ENCODE assay signal across 8 mouse cellular contexts in genomic region chr10:58673278-58674061, GRCm38 (mm10). TPM values are rescaled to one million over a fixed set of nuclear protein-coding genes. Genes with fewer than 3 reads are reported as not detected.
A peak's percentile ranks its signal among the peaks of the same experiment; 100 is the strongest.
DNase-seq lines count a peak whose midpoint lies in the region; ATAC-seq lines count a peak whose summit lies in the region.

No protein-coding gene starts in this region.

- H3K27ac ChIP-seq in forebrain, embryonic 16.5 days (ENCODE audit: low read length): peak overlapping the region; percentile 54
- H3K27ac ChIP-seq in hindbrain, embryonic 12.5 days: peak overlapping the region; percentile 55; the same call in 1 of the 2 replicates

- 4% methylated on average over 15 of the region's 15 CpGs for WGBS in forebrain, embryonic 16.5 days
- 33% methylated on average over 15 of the region's 15 CpGs for WGBS in hindbrain, embryonic 12.5 days

- ATAC-seq in forebrain, embryonic 16.5 days: peak; percentile 94
- peak; percentile 88 for ATAC-seq in hindbrain, embryonic 12.5 days (ENCODE audit: low FRiP score)

- no peaks in the 10 kb centered on the region for H3K36me3 ChIP-seq in forebrain, embryonic 16.5 days (ENCODE audit: control insufficient read depth, insufficient read depth)
- H3K36me3 ChIP-seq in hindbrain, embryonic 12.5 days: no peaks in the 10 kb centered on the region

- H3K4me3 ChIP-seq in forebrain, embryonic 16.5 days (replicated peaks; ENCODE audit: low read length): peak overlapping the region; percentile 26
- no peak overlapping the region for H3K4me3 ChIP-seq in hindbrain, embryonic 12.5 days

- H3K4me1 ChIP-seq in forebrain, embryonic 16.5 days (replicated peaks; ENCODE audit: control insufficient read depth, insufficient read depth, low read length): peaks cover 21% of the 10 kb centered on the region
- H3K4me1 ChIP-seq in hindbrain, embryonic 12.5 days: peaks cover 8% of the 10 kb centered on the region

- H3K9me3 ChIP-seq in forebrain, embryonic 16.5 days (ENCODE audit: control insufficient read depth, low read length): no peaks in the 10 kb centered on the region
- no peaks in the 10 kb centered on the region for H3K9me3 ChIP-seq in hindbrain, embryonic 12.5 days (replicated peaks)

- peaks cover 7% of the 10 kb centered on the region; the same call in 1 of the 2 replicates for H3K27me3 ChIP-seq in forebrain, embryonic 16.5 days (replicated peaks; ENCODE audit: control insufficient read depth, insufficient read depth, low read length)
- peaks cover 7% of the 10 kb centered on the region for H3K27me3 ChIP-seq in hindbrain, embryonic 12.5 days

- peak overlapping the region; percentile 48 for H3K4me2 ChIP-seq in forebrain, embryonic 16.5 days (ENCODE audit: low read length)
- H3K4me2 ChIP-seq in hindbrain, embryonic 12.5 days (replicated peaks): 0 out of 2 replicates have a peak overlapping the region, but pooled peaks have one; percentile 3

- H3K9ac ChIP-seq in forebrain, embryonic 16.5 days (replicated peaks; ENCODE audit: low read depth, low read length): peak overlapping the region; percentile 34; the same call in 1 of the 2 replicates
- H3K9ac ChIP-seq in hindbrain, embryonic 12.5 days: no peak overlapping the region

- DNase-seq in NIH3T3 (ENCODE audit: low read depth): peak; percentile 80
- peak; percentile 30 for DNase-seq in cerebellum, adult 11-12 months
- peak; percentile 65 to 81 for DNase-seq in layer of hippocampus, postnatal 14 days (ENCODE audit: low spot score in 2 of 2)
- peak; percentile 77 to 84 for DNase-seq in lung, postnatal 4 days
- peak; percentile 66 for DNase-seq in right cerebral cortex, postnatal 25 days
- DNase-seq in urinary bladder, postnatal 4 days (ENCODE audit: low spot score in 2 of 2): peak; percentile 50 to 85

RNA-seq across cellular contexts. Expression of gene Edar, which starts 2.0 kb away (rescaled TPM):
- 0.84 and 0.87 TPM in 2 replicates for polyA plus RNA-seq in forebrain, embryonic 16.5 days (2015; fragmentation: Nextera tagmentation; extraction: Ambion mirVana)
- 0.07 and 0.32 TPM in 2 replicates for polyA plus RNA-seq in hindbrain, embryonic 12.5 days (2016; fragmentation: Nextera tagmentation; extraction: Ambion mirVana)
- under 1 TPM; 0.23 to 0.26 TPM for total RNA-seq in layer of hippocampus, postnatal 14 days (2021)

RNA-seq across cellular contexts. Expression of gene Gm17542, which starts 44.5 kb away (rescaled TPM):
- polyA plus RNA-seq in forebrain, embryonic 16.5 days (2015; fragmentation: Nextera tagmentation; extraction: Ambion mirVana): not detected in 2 replicates
- polyA plus RNA-seq in hindbrain, embryonic 12.5 days (2016; fragmentation: Nextera tagmentation; extraction: Ambion mirVana): not detected in 2 replicates
- not detected for total RNA-seq in layer of hippocampus, postnatal 14 days (2021)

Comparison
In these comparisons a context has a peak if more than half of its experiments do, and no peak if none do; other contexts are left out.
1. DNase-seq: peak in every context shown above with its lines; median percentile 80 in lung, postnatal 4 days; 80 in NIH3T3; 73 in layer of hippocampus, postnatal 14 days; 68 in urinary bladder, postnatal 4 days; 66 in right cerebral cortex, postnatal 25 days; 30 in cerebellum, adult 11-12 months.